Mouse (Mus musculus) lung, embryonic 16.5 days (tissue): ENCODE data around the gene Slc7a6. TPM values are rescaled to one million over a fixed set of nuclear protein-coding genes. Genes with fewer than 3 reads are reported as not detected.

Source experiments
- ATAC-seq: fragments of 200-750 bp; cut with Nextera tagmentation; 2 replicates; pipeline ENCODE4 v1.8.0; 2017; ENCODE audit warnings: low read depth, mild to moderate bottlenecking, moderate library complexity
- H3K27ac ChIP-seq: fragments of 300-500 bp; sonication (generic); 2 replicates; pipeline ENCODE4 v1.5.1; 2014; ENCODE audit warnings: mild to moderate bottlenecking, control low read depth, low read length
- H3K27me3 ChIP-seq: fragments of 300-500 bp; sonication (generic); 2 replicates; pipeline ENCODE4 v1.6.1; 2014; ENCODE audit warnings: low read depth, low read length, mixed read lengths; ENCODE audit not compliant: control insufficient read depth, insufficient read depth
- H3K36me3 ChIP-seq: fragments of 300-500 bp; sonication (generic); 2 replicates; pipeline ENCODE4 v1.6.1; 2014; ENCODE audit warnings: low read length; ENCODE audit not compliant: control insufficient read depth, insufficient read depth
- H3K4me1 ChIP-seq: fragments of 300-500 bp; sonication (generic); replicated peaks from 2 replicates; pipeline ENCODE4 v1.6.1; 2014; ENCODE audit warnings: low read length, mixed read lengths; ENCODE audit not compliant: control insufficient read depth, insufficient read depth
- H3K4me2 ChIP-seq: fragments of 300-500 bp; sonication (generic); 2 replicates; pipeline ENCODE4 v1.6.1; 2014; ENCODE audit warnings: low read depth, low read length, control low read depth
- H3K4me3 ChIP-seq: fragments of 300-500 bp; sonication (generic); 2 replicates; pipeline ENCODE4 v1.5.1; 2014; ENCODE audit warnings: mild to moderate bottlenecking, low read length, control low read depth
- H3K9ac ChIP-seq: fragments of 300-500 bp; sonication (generic); 2 replicates; pipeline ENCODE4 v1.6.1; 2014; ENCODE audit warnings: low read length, control low read depth
- H3K9me3 ChIP-seq: fragments of 300-500 bp; sonication (generic); 2 replicates; pipeline ENCODE4 v1.6.1; 2016; ENCODE audit warnings: low read length; ENCODE audit not compliant: control insufficient read depth
- WGBS: fragments of 180-500 bp; shearing (Covaris S2); extraction: QIAGEN DNeasy Blood & Tissue Kit; methylation state at CpG from one replicate; pipeline ENCODE4 v1.1.7; 2014; 5-methylcytosine and 5-hydroxymethylcytosine counted together
- polyA plus RNA-seq: library from polyadenylated mRNA; unstranded; fragments of >200 nt; fragmentation: Nextera tagmentation; extraction: Ambion mirVana; gene quantifications from 2 replicates; pipeline ENCODE4 v1.2.1, GENCODE M21; 2015

Slc7a6 gene
- polyA plus RNA-seq, 1 experiment from 2014 or later: 41.3 TPM

DNA sequence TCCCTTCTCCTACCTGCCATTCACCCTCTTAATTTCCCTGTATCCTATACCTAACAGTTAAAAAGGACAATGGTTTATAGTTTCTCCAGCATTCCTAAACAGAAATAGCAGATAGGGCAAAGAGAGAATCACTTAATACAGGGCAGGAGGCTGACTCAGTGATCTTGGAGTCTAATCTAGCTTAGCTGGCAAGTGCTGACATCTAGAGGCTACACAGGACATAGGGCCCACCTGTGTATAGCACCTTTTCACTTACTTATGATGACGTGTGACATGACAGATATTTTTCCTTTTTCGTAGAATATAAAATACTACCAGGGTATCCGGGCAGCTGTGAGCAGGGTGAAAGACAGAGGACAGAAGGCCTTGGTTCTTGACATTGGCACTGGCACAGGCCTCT is 51.0 kb downstream of the Slc7a6 start:
- Histone ChIP-seq H3K36me3 (peaks cover 12% of the 10 kb centered on the region; the same call in 1 of the 2 replicates), H3K9ac (no peak overlapping the region), H3K4me2 (no peak overlapping the region), H3K9me3 (no peaks in the 10 kb centered on the region), H3K27ac (no peak overlapping the region), H3K4me1 (no peaks in the 10 kb centered on the region), H3K4me3 (no peak overlapping the region), H3K27me3 (no peaks in the 10 kb centered on the region)
- no peak for ATAC-seq
- 91% methylated on average over 3 of the region's 3 CpGs for WGBS

DNA sequence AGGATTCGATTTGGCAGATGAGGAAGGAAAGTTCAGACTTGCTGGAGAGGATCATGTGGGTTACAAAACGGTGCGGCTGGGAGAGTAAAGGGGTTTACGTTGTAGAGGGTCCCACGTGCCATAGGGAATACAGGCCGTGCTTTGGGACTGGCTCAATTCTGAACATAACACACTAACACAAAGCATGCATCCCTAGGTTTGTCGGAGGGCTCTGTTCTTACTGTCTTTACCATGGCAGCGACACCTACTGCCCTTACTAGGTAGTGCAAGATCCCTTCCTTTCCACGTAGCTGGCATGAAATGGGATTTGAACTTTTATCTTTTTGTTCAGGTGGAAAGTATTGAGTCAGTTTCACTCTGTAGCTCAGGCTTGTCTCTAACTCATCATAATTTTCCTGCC is 57.9 kb downstream of the Slc7a6 start:
- peaks cover 11% of the 10 kb centered on the region for H3K36me3 ChIP-seq
- 35% methylated on average over 9 of the region's 9 CpGs for WGBS
- ATAC-seq: no peak

DNA sequence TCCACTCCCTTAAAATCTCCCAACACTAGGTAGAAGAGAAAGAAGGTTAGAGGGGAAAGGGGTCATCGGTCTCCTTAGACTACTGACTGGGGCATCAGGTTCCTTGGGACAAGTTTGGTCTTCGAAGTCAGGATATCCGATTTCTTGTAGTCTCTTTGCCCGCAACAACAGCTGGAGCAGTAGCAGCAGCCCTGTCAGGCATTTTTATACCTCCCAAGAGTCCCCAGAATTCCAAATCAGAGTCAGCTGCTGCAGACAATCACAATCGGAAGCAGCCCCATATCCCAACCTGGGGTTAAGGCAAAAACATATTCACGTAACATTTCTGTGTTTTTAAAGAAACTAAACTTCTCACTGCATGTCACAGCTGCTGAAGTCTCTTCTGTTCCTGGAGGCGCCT is 62.9 kb downstream of the Slc7a6 start:
- H3K36me3 ChIP-seq: peaks cover 5% of the 10 kb centered on the region

More for the DNA sequence above, 57.9 kb downstream of the Slc7a6 start:
- H3K9me3 ChIP-seq: no peaks in the 10 kb centered on the region
- H3K27me3 ChIP-seq: no peaks in the 10 kb centered on the region
- no peak overlapping the region for H3K4me2 ChIP-seq
- H3K4me3 ChIP-seq: no peak overlapping the region
- no peak overlapping the region for H3K9ac ChIP-seq
- no peak overlapping the region for H3K27ac ChIP-seq
- H3K4me1 ChIP-seq: no peaks in the 10 kb centered on the region

DNA sequence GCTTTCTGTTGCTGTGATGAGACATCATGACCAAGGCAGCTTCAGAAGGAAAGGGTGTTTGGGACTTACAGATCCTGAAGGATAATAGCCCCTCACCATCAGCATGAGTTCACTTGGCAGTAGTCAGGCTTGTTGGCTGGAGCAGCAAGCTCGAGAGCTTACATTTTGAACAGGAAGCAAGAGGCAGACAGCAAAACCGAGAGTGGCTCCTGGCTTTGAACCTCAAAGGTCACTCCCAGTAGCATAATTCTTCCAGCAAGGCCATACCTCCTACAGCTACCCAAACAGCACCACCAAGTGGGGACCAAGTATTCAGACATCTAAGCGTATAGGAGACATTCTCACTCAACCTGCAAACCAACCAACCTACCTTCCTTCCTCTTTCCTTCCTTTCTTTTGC is 64.1 kb downstream of the Slc7a6 start:
- Histone ChIP-seq H3K9me3 (no peaks in the 10 kb centered on the region), H3K27ac (no peak overlapping the region), H3K4me2 (no peak overlapping the region), H3K4me1 (no peaks in the 10 kb centered on the region), H3K36me3 (peaks cover 16% of the 10 kb centered on the region), H3K9ac (no peak overlapping the region), H3K27me3 (no peaks in the 10 kb centered on the region), H3K4me3 (no peak overlapping the region)
- WGBS: 63% methylated on average over 3 of the region's 3 CpGs
- no peak for ATAC-seq

More for the DNA sequence above, 62.9 kb downstream of the Slc7a6 start:
- Histone ChIP-seq H3K27me3 (no peaks in the 10 kb centered on the region), H3K9ac (no peak overlapping the region), H3K9me3 (no peaks in the 10 kb centered on the region), H3K27ac (no peak overlapping the region), H3K4me1 (no peaks in the 10 kb centered on the region), H3K4me3 (no peak overlapping the region), H3K4me2 (no peak overlapping the region)
- ATAC-seq: no peak
- WGBS: 92% methylated on average over 7 of the region's 7 CpGs

DNA sequence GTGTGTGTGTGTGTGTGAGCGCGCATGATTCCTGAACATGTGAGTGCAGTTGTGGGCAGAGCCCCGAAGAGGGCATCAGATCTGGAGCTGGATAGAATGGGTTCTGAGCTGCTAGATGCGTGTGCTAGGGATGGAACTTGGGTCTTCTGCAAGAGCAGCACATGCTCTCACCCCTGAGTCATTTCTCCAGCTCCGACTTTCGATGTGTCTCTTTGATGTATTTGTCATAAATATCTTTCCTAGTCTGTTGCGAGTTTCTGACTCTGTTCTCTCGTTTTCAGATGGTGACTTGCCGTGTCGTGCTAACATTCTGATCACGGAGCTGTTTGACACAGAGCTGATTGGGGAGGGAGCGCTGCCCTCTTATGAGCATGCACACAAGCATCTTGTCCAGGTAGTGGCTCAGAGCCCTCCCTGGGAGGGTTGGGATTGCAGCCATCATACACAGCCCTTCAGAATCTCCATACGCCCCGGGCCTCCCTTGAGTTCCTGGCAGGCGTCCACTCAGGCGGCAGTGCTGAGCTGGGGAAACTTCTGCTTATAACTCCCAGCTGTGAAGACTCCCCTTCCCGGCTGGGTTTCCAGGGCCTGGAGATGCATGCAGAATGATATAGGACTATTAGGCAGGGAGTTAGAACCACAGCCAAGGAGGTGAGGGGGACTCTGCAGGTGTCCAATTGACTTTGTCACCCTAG is 66.1 kb downstream of the Slc7a6 start:
- no peaks in the 10 kb centered on the region for H3K27me3 ChIP-seq
- no peak overlapping the region for H3K4me3 ChIP-seq
- H3K27ac ChIP-seq: no peak overlapping the region
- H3K4me2 ChIP-seq: no peak overlapping the region
- H3K4me1 ChIP-seq: no peaks in the 10 kb centered on the region
- 80% methylated on average over 17 of the region's 17 CpGs for WGBS
- H3K9me3 ChIP-seq: no peaks in the 10 kb centered on the region
- ATAC-seq: 0 out of 2 replicates have a peak, but pooled peaks have one; percentile 23
- peaks cover 19% of the 10 kb centered on the region for H3K36me3 ChIP-seq
- no peak overlapping the region for H3K9ac ChIP-seq

DNA sequence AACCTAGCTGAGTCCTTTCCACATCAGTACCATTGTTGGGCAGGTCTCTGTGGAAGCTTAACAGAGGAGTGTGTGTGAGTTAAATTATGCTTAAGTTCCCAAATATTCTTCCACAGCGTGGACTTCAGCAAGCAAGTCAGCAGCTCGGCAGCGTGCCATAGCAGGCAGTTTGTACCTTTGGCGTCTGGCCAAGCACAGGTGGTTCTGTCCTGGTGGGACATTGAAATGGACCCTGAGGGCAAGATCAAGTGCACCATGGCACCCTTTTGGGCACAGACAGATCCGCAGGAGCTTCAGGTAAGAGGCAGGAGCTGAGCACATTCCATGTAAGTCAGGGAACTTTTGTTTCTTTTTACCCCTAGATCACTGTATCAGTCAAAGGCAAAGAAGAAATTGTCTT is 68.4 kb downstream of the Slc7a6 start:
- no peak overlapping the region for H3K9ac ChIP-seq
- no peaks in the 10 kb centered on the region for H3K4me1 ChIP-seq
- no peaks in the 10 kb centered on the region for H3K9me3 ChIP-seq
- ATAC-seq: no peak
- no peak overlapping the region for H3K4me2 ChIP-seq
- 81% methylated on average over 5 of the region's 5 CpGs for WGBS
- peaks cover 19% of the 10 kb centered on the region for H3K36me3 ChIP-seq
- H3K27ac ChIP-seq: no peak overlapping the region
- no peak overlapping the region for H3K4me3 ChIP-seq
- no peaks in the 10 kb centered on the region for H3K27me3 ChIP-seq

Other genes starting within 250 kb of the Slc7a6 start
- 0.77 and 1.2 TPM in 2 replicates for gene Ctrl, start 235.0 kb upstream of the Slc7a6 start, polyA plus RNA-seq
- gene Psmb10, start 230.4 kb upstream of the Slc7a6 start, polyA plus RNA-seq: 39.7 and 56.6 TPM in 2 replicates
- 1.6 and 2.8 TPM in 2 replicates for gene Lcat, start 225.5 kb upstream of the Slc7a6 start, polyA plus RNA-seq
- 35.1 and 38.3 TPM in 2 replicates for gene Slc12a4, start 202.8 kb upstream of the Slc7a6 start, polyA plus RNA-seq
- gene Dpep3, start 189.4 kb upstream of the Slc7a6 start, polyA plus RNA-seq: not detected in 2 replicates
- gene Dus2, start 177.5 kb upstream of the Slc7a6 start, polyA plus RNA-seq: 18.4 and 19.3 TPM in 2 replicates
- 0.28 TPM in 1 of 2 replicates, not detected in the other for gene Dpep2nb, start 162.9 kb upstream of the Slc7a6 start, polyA plus RNA-seq
- gene Ddx28, start 157.0 kb upstream of the Slc7a6 start, polyA plus RNA-seq: 14.7 and 14.8 TPM in 2 replicates
- gene Nfatc3, start 110.0 kb upstream of the Slc7a6 start, polyA plus RNA-seq: 6.0 and 6.2 TPM in 2 replicates
- 62.7 and 62.8 TPM in 2 replicates for gene Esrp2, start 31.9 kb upstream of the Slc7a6 start, polyA plus RNA-seq
- 12.8 and 12.9 TPM in 2 replicates for gene Pla2g15, start 18.5 kb upstream of the Slc7a6 start, polyA plus RNA-seq
- gene Slc7a6os, start 42.1 kb downstream of the Slc7a6 start, polyA plus RNA-seq: 28.3 and 31.0 TPM in 2 replicates
- gene Prmt7, start 42.1 kb downstream of the Slc7a6 start, polyA plus RNA-seq: 40.5 and 42.0 TPM in 2 replicates
- 1.9 and 2.6 TPM in 2 replicates for gene Smpd3, start 169.1 kb downstream of the Slc7a6 start, polyA plus RNA-seq
- 16.0 and 17.1 TPM in 2 replicates for gene Zfp90, start 246.5 kb downstream of the Slc7a6 start, polyA plus RNA-seq